Mouse (Mus musculus) adrenal gland, postnatal 10 days (tissue): Measurements from ENCODE around the gene Camta1. TPM values are rescaled to one million over a fixed set of nuclear protein-coding genes. Genes with fewer than 3 reads are reported as not detected.
"Not testable (repeated sequence)": the region's sequence is repeated elsewhere in the genome, so short reads cannot be mapped to it uniquely, and the experiment has no call there.

Source experiments
- DNase-seq: peaks from one replicate; pipeline ENCODE4 v3.0.0; 2021; ENCODE audit warnings: mixed read lengths
- total RNA-seq, 2 experiments: library from RNA; stranded (reverse); gene quantifications; 2 replicates each; pipeline ENCODE4 v1.2.3; 2021

Camta1 gene
- total RNA-seq, 2 experiments from 2014 or later: 46.3 to 50.3 TPM

DNA sequence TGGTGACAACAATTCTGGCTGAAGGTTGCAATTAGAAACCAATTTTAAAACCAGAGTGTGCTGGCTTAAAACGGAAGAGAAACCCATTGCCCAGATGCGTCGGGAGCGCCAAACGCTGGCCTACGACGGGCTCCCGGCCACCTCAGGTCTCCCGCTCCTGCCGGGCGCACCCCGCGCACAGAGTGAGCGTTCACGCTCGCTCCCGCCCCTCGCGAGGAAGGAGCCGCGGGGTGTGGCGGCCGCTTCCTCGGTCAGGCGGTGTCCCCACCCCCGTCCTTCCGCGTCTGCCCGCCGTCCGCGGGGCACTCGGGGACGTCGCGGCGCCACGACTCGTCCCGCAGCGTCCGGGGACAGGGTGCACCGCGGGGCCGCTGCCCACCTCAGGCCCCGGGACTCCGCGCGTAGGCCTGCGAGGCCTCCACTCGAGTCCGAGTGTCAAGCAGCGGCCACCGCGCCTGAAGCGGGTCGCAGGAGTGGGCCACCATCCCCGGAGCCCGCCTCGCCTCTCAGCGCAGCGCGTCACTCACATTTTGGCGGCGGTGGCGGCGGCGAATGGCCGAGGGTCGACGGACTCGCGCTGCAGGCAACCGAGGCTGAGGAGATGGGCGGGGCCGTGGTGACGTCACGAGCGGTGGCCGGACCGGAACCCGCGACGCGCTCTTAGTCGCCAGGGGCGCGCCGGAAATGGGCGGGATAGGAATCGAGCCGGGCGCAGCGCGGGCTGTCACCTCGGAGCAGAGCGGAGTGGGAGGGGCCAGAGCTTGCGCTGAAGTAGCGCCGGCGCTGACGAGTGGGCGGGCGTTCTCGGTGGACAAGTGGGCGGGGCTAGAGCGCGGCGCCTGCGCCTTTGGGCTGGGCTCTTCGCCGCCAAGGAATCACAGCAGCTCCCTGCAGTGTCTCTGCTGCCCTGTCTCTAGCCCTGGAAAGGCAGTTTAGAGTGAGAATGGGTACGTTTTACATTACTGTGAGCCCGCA, 804.0 kb downstream of the Camta1 start, which contains the start of gene Vamp3:
Gene Vamp3, minus strand, starts transcription at position 617 of the 975 bp plus-strand sequence.
- DNase-seq: peak; percentile 99

GRCm38 (mm10) chr4:151051162-151051561, 810.5 kb downstream of the Camta1 start:
- no peak for DNase-seq

DNA sequence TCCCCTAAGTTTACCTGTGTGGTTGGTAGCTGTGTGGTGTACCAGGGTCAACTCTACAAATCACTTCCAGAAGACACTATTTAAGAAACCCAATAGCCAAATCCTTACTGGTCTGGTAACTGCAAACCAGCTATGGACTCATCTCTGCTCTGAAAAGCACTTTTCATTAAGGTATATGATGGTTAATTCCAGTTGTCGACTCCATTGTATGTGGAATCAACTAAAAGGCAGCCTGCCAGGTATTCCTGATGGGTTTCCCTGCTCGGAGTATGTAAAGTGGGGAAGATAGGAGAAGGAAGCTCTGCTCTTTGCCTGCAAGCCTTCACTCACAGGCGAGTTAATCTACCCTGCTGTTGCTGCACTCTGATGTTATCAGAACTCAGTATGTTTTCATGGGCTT, 815.2 kb downstream of the Camta1 start:
- no peak for DNase-seq

GRCm38 (mm10) chr4:151044944-151045570, 816.6 kb downstream of the Camta1 start:
- DNase-seq: no peak

- peak; percentile 99 for DNase-seq
These were observed 817.4 kb downstream of the Camta1 start, which contains the start of gene Per3 for GRCm38 (mm10) chr4:151044037-151044943. Gene Per3 (minus strand): TSS chr4:151044665.

- peak; percentile 61 for DNase-seq
These were observed 818.4 kb downstream of the Camta1 start for GRCm38 (mm10) chr4:151043281-151043680.

DNA sequence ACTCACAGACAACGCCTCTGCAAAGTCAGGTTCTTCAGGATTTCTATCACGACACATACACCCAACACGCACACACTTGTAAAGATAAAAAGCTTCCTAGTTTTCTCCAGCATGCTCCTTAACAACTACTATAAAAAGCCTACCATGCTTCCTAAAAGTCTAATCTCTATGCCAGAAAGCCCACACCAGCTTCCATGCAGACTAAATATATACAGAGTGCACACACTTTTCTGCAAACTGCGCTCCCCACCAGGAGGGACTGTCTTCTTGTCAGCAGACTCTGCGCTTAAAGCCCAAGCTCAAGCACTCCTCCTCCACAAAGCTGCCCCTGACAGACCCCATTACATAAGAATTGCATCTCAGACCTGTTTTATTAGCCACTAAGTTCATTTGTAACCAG, 820.2 kb downstream of the Camta1 start:
- no peak for DNase-seq

- no peak for DNase-seq
These were observed 823.9 kb downstream of the Camta1 start for GRCm38 (mm10) chr4:151037800-151038199.

- DNase-seq: no peak
These were observed 825.2 kb downstream of the Camta1 start for GRCm38 (mm10) chr4:151036521-151036920.

- peak; percentile 37 for DNase-seq
These were observed 834.7 kb downstream of the Camta1 start for GRCm38 (mm10) chr4:151027001-151027400.

- DNase-seq: no peak
These were observed 837.5 kb downstream of the Camta1 start for GRCm38 (mm10) chr4:151024152-151024551.

GRCm38 (mm10) chr4:151017356-151017755, 844.3 kb downstream of the Camta1 start:
- not testable (repeated sequence) for DNase-seq

GRCm38 (mm10) chr4:151015946-151016345, 845.7 kb downstream of the Camta1 start:
- DNase-seq: no peak

GRCm38 (mm10) chr4:151010316-151010715, 851.4 kb downstream of the Camta1 start:
- no peak for DNase-seq

DNA sequence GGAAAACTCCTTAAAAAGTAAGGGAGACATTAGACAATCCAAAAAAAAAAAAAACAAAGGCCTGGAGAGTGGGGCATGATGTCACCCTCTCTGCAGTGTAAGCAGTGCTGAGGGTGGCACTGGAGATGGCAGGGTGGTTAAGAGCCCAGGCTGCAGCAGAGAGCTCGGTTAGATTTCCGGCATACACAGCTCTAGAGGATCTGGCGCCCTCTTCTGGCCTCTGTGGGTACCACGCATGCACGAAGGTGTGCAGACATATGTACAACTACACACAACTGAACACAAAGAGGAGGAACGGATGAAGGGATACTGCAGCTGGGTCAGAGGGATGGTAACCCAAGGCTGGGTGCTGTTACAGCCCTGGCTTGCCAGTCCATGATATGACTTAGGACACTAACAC, 854.7 kb downstream of the Camta1 start:
- DNase-seq: peak; percentile 63

- no peak for DNase-seq
These were observed 855.9 kb downstream of the Camta1 start for GRCm38 (mm10) chr4:151005656-151006318.

DNA sequence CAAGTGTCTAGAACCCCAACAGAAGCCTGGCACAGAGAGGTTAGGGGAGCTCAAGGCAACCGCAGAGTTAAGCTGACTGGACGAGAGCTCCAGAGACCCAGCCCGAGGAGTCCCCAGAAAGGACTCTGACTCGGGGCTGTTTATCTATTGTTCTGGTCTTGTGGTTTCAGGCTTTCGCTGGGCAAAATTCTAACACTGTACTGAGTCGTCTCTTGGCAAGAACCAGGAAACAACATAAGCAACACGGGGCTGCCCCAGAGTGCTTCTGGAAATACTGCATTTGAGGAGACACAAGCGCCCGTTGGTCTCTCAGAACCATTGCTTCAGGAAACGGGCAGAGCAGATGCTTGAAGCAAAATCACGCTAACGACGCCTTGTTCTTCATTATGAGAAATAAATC, 860.3 kb downstream of the Camta1 start:
- DNase-seq: no peak

DNA sequence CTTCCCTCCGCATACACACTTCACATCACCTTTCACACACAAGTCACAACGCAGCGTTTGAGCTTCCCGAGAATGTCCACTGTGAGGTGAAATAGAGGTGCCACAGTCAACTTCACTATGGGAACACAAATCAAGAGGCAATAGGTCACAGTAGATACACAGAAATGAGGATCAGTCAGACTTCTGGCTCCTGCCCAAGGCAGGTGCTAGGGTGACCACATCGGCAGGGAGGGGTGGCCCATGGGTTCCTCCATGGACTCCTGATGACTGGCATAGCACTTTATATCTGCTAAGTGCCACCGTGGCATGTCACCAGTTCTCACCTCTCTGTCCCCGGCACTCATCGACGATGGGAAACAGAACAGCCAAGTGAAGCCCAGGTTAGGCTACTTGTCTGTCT, 863.0 kb downstream of the Camta1 start:
- no peak for DNase-seq

DNA sequence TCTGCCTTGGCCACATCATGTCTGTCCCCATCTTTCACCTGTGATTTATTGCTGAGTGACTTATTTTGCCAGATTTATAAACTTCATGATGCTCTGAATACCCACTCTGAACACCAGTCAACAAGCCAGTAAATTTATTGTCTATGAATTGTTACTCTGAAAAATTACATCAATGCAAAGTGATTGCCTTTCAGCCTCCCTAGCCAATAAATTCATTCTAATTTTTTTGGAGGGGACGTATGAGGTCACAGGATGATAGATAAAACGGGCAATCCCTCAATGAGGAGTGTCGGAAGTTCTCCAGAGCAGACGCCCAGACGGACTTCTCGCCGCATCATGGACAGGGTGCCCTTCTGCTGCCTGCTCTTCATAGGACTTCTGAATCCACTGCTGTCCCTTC, 864.9 kb downstream of the Camta1 start, which contains the start of gene Uts2:
Gene Uts2, plus strand, starts transcription at position 301 of the 400 bp plus-strand sequence.
- DNase-seq: no peak

GRCm38 (mm10) chr4:150990148-150990547, 871.5 kb downstream of the Camta1 start:
- DNase-seq: peak; percentile 43

GRCm38 (mm10) chr4:150980153-150980552, 881.5 kb downstream of the Camta1 start:
- DNase-seq: no peak
